Mouse (Mus musculus) left cerebral cortex, adult 9 months (tissue): ENCODE measurements around the gene Gm49711.
"Not testable (repeated sequence)": the region's sequence is repeated elsewhere in the genome, so short reads cannot be mapped to it uniquely, and the experiment has no call there.

ENCODE experiments used
- DNase-seq, 2 experiments: peaks; one replicate each; pipeline ENCODE4 v3.0.0; 2022; ENCODE audit warnings: low spot score in 2 of 2

The Gm49711 gene

DNA sequence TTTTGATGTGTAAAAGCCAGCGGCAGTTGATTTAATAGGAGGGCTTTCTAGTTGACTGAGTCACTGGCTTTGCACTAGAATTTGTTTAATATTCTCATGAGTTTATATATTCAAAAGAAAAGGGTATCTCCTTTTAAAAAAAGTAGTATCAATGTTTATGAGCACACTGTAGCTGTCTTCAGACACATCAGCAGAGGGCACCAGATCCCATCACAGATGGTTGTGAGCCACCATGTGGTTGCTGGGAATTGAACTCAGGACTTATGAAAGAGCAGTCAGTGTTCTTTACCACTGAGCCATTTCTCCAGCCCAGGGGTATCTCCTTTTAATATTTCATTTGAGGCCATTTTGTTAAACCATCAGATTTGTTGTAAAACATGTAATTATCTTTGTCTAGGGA, 4.7 kb downstream of the Gm49711 start:
- DNase-seq = no peak

DNA sequence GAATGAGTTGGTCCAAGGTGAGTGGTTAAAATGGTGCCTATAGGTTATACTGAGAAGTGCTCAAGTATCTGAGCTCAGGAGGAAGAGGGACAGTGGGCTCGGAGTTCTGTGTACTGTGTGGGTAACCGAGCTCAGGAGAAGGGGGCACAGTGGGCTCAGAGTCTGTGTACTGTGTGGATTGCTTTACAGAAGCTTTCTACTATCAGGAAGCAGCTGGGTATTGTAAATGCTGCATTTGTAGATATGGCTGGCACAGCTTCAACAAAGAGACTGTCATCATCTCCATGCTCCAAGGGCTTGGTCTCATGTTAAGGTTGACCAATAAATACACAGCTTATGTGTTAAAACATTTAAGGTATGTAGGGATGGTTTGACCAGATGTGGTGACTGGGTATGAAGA, 6.7 kb downstream of the Gm49711 start:
- DNase-seq = no peak

DNA sequence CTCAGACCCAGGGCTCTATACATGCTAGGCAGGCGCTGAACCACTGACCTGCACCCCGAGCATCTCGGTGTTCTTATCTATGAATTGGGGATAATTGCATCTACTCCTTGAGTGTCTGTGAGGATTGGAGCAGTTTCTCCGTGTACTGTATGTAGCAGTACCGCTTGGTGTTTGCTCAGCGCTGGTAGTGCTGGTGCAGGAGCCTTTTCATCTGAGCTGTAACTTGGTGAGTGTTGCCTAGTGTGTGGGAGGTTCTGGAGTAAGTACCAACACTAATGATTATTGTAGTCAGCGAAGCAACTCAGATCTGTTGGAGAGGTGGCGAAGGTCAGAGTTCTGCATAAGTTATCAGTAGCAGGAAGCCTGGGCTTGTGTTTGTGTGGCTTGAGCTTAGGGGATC, 12.2 kb downstream of the Gm49711 start:
- no peak for DNase-seq

DNA sequence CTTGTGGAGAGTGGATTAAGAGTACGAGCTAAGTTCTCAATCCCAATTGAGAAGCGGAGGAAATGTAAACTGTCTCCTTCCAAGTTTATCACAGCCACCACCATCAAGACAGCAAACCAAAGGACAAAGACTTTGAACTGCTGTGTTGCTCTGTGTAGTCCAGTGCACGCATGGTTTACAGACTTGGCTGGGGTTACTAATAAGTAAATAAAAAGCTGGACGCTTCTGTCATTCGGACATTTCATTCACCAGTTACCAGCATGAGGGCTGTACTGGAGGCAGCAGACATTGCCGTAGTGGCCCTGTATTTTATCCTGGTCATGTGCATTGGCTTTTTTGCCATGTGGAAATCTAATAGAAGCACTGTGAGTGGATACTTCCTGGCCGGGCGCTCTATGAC, 18.7 kb downstream of the Gm49711 start:
- no peak for DNase-seq

DNA sequence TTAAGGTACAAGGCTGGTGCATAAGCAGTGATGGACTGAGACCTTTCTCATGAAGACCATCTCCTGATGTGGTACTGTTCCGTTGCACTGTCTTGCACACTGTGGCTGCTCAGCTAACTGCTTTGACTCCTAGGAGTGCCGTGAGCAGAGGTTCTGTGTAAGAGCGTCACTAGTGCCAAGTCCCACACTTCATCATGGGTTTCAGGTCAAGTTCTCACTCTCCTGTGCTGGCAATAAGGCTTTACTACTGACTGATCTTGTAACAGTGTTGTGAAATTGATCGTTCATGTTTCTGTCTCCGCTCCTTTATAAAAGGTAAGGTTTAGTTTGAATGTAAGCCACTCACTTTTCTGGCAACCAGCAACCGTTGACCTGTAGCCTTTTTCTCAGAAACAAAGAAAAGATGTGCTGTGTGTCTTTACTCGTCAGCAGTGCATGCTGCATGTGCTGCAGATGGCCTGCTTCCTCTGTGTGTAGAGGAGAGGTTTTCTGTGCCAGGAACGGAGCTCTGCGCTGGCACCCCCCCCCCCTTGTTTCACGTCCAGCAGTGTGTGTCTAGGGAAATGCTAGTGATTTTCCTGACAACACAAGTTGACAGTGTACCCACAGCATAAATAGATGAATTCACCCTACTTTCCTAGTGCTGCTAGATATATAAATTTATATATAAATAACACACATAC, 25.8 kb downstream of the Gm49711 start:
- DNase-seq = no peak

DNA sequence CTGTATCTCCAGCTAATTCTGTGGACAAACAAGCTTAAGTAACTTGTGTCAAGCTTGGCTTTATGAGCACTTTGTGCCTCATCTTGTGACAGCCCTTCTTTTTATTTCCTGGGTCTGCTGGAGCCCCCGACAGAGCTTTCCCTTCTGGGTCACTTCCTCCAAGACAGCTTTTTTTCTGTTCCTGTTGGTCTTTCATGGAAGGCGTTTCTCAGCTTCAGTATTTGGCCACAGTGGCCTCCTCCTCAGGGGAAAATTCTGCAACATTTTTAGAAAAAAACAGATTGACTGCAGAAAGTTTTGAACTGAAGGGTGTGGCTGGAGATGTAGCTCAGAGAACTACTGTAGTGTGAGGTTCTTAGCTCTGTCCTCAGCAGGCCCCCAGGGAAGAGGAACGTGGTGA, 31.1 kb downstream of the Gm49711 start:
- no peak for DNase-seq

DNA sequence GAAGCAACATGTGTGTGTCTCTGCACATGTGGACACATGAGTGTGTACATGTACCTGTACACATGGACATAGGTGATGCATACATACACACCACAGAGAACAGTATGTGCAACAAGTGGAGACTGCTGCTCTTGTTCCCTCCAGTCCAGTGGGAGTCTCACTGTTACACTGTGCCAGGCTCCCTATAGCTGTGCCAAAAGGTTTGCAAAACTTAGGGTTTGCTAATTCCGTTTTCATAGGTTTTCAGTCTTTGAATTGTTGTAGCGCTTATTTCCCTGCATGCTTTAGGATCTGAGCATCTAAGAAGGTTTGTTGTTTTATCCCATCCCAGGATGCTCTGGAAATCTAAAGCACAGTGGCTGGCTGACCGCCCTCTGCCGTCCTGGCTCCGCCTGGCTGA, 33.8 kb downstream of the Gm49711 start:
- no peak for DNase-seq

DNA sequence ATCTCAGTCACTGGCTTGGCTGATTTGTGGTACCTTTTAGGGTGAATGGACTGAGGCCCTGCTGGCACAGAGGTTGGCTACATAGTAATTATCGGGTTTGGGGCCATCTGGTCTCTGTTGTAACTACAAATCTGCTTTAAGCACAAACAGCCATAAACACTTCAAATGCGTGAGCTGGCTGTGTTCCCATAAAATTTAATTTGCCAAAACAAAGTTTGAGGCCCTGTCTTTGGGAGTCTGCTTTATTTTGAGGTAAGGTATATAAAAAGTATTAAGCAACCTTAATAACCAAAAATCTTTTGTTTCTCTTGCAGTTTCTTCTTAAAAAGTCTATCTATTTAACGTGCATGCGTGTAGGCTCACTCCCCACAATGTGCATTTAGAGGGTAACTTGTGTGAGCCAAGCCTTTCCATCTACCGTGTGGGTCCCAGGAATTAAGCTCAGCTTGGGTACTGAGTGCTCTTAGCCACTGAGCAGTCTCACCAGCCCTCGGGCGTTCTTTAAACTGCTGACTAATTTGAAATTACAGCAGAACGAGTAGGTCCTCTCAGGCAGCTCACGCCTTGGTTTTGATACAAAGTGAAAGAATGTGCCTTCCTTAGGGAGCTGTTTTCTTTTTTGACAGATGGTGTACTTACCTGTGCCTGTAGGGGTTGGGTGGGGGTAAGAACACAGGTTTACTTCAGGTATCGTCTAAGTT, 40.4 kb downstream of the Gm49711 start:
- DNase-seq = no peak

DNA sequence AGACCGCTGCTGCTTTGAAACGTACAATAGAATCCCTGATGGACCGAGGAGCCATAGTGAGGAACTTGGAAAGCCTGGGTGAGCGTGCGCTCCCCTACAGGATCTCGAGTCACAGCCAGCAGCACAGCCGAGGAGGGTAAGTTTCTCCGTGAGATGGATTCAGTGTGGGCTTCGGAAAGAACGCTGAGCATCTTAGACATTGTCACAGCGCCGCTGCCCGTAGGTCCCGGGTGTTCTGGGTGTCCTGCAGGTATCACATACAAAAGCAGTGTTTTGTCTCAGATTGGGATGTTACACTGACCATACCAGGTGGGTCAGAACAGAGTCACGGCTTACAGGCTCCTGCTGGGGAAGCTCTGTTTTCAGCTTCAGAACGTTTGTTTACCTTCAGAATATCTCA, 41.5 kb downstream of the Gm49711 start:
- no peak for DNase-seq

DNA sequence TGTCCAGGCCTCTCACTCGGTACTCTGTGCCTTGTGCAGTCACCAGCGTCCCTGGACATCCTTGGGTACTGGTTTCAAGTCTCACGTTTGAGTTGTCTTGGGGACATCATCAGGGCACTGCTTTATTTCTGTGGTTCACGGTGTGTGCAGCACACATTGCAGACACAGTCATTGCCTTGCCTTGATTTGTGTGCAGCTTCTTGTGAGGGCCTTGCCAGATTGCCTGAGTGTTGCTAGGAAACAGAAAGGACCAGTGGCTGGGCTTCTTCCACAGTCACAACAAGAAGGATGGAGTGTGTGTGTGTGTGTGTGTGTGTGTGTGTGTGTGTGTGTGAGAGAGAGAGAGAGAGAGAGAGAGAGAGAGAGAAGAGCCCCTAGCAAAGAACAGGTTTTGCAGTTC, 42.0 kb downstream of the Gm49711 start:
- peak in 1 of 2 experiments; percentile 53 for DNase-seq

DNA sequence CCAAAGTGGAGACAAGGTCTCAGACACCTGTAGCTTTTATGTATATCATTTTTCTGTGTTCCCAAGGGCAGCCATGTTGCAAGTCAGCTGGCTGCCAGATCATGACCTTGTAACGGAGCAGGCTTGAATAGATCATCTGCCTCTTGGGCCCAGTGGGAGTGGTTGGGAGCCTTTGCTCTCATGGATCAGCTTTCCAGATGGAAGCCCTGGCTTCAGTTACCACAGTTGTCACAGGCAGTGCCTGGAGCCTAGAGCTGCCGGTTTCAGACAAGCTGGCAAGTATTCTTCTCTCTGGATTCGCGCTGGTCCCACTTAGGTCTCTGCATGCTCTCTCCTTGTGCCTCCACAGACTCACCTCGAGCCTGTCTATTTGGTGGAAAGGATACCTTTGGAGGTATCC, 44.0 kb downstream of the Gm49711 start:
- no peak for DNase-seq

DNA sequence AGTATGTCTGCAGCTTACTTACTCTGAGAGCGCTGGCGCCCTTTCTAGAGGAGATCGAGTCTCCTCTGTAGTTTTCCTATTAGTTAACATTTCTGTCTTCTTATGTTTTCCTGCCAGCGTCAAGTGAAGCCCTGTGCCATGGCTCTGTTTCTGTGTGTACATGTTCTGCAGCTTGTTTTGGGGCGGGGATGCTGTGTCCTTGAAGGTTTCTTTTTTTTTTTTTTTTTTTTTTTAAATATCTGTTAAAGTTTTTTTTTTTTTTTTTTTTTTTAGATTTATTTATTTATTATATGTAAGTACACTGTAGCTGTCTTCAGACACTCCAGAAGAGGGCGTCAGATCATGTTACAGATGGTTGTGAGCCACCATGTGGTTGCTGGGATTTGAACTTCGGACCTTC, 44.8 kb downstream of the Gm49711 start:
- DNase-seq = not testable (repeated sequence)

DNA sequence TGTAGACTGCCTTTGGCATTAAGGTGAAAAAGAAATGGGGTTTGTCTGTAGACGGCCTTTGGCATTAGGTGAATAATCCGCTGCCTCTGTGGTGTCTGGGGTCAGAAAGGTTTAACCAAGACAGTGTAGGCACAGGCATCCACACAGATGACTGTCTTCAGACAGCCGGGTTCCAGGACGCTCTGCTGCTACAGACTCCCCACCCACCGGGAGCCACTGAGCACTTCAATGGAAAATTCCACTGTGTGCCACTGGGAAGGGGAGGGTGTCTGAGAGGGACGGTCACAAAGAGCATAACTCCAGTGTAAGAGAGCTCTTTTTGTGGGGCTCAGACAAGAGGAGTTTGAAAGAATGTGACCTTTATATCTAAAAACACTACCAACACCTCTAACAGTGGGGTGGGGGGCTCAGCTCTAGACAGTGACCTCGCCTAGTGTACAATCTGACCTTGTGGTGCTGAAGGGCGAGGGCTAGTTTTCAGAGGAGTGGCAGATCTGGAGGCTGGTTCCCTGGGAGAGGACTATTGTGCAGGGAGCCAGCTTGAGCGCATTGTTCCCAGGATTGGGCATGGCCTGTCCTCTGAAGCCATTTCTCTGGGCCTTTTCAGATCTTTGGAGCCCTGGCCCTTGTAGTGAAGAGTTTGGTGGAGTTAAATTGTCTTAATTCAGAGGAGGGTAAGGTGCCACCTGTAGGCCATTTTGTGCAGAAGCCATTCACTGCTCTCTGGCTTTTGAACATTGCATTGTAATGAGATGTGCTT, 45.6 kb downstream of the Gm49711 start:
- no peak for DNase-seq

DNA sequence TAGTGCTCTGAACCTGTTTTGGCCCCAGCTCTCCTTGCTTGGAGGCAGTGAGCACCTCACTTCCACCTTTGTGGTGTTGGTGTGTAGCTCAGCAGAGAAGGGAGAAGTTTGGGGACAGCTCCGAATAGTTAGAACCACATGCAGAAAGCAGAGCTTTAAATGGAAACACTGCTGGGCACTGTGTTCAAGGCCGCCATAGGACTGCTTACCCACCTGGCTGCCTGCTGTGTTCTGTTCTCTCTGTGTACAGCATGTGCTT, 46.1 kb downstream of the Gm49711 start:
- no peak for DNase-seq

DNA sequence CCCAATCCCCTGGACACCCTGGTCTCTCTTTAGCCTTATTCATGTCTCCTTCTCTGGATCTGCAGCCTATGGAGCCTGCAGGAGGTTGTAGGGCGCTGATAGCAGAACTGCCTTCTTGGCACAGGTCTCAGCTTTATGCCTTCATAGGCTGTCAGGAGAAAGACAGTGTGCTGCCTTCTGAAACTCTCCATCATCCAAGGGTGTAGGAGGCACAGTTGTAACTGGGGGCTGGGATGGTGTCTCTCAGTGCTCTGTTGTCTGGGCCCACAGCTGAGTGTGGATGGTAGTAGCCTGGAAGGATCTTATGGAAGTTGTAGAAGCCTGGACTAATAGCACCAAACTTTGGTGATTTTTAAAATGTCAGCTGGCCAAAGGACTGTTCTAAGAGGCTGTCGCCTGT, 46.8 kb downstream of the Gm49711 start:
- no peak for DNase-seq

DNA sequence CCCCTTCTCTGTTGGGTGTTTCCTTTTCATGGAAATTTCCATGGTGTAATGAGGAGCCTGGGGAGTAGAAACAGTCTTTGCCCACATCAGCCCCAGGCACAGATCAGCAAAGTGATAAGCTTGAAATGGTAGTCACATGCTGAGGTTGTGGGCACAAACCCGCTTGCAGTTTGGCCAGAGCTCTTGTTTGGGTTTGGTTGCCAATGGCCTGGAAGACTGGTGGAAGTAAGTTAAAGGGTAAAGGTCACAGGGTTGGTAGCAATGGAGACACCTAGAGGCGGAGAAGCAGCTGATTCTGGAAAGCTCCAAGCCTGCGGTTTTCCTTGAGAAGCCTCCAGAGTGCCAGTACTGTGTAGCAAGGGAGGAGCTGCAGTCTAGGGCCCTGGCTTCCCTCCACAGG, 47.5 kb downstream of the Gm49711 start:
- DNase-seq = no peak

DNA sequence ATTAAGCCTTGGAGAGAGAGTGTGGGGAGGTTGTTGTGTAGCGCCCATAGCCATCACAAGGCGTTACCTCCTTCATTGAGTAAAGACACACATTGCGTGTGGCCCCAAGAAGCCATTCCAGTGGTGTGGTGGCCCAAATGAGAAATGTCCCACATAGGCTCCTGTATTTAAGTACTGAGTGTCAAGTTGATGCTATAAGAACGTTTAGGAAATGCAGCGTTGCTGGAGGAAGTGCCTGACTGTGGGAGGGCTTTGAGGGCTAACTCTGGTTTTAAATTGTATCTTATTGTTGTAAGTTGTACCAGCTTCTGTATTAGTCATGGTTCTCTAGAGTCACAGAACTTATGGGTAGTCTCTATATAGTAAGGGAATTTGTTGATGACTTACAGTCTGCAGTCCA, 49.2 kb downstream of the Gm49711 start:
- no peak for DNase-seq

DNA sequence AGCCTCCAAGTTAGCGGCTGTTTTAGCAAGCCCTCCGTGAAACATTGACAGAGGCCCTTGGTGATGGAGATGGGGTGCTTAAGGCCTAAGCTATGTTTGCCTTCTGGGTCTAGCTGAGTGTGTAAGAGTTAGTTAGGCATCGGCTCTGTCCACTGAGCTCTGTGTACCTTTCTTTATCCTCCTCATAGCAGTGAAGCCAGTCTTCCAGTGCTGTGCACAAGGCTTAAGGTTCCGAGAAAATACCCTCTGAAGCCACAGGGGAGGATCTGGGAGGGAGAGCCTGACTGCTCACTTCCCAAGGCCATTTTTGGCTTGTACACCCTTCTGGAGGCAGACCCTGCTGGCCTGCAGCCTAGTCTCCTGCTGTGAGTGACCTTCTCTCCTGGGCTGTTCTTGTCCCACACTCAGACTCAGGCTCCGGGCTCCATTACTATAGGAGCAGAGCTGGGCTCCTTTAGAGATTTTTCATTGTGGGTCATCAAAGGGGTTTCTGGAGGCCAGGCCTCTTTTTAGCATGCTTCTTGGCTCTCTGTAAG, 56.7 kb downstream of the Gm49711 start:
- no peak for DNase-seq

DNA sequence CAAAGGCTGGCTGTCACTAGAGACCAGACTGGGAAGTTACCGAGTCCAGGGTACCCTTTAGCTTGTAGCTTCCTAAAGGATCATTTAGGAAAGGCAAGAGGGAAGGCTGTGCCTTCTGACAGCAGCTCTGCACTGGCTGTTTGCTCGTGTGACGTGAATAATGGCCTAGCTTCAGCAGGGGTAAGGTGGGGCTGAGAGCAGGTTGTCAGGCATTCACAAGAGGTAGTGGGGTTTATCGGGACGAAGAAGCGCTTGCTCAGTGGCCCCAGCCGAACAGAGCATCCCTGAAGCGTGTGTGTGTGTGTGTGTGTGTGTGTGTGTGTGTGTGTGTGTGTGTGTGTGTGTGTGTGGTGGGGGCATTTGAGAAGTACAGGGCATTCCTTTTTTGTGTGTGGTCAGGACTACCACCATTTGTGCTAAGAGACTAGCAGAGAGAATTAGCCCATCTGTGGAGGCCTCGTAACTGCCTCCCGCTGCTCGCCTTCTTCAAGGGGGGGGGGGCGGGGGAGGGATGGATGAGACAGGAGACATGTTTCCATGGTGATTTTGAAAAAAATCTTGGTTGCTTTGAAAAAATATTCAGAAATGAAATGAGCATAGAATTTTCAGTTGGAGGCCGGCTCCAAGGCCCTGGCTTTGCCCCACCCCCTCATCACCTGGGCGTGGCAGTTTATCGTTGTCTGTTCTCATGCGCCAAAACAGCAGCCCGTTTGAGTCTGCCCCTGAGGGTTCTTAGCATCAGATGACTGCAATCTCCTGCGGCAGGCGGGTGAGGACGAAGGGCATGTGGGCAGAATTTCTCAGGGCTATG, 57.7 kb downstream of the Gm49711 start:
- DNase-seq = peak; percentile 46 to 71

DNA sequence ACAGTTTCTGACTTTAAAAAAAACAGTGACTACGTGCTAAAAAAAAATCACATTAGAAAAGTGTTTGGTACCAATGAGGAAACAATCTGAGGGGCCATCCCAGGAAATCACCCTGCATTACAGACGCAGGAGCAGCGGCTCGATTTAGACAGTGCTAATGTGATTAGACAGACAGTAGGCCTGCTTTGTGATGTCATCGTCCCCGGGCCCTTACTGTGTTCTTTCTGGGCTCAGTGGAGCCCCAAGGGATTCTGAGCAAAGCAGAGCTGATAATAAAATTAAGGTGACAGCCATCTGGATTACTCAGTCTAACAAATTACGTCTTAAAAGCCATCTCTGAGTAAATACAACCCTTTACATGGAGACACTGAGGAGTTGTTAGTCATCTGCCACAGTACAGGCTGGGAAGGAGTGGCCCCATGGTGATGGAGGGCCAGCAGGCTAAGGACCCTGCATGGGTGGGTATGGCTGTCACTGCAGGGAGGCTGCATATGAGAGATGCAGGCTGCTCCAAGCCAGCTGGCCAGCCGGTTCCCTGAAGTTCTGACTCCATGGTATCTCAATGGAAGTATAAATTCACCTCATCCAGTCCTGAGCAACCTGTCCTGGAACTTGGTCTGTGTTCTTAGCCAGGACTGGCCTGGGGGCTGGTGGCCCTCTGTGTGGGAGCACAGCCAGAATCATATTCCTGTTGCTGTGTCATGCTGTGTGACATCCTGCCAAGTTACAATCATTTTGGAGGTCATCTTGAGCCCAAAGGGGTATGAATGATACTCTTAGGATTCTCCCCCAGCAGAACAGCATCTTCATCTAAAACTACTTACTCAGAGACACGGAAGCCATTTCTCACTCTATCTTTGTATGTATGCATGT, 59.5 kb downstream of the Gm49711 start:
- no peak for DNase-seq

DNA sequence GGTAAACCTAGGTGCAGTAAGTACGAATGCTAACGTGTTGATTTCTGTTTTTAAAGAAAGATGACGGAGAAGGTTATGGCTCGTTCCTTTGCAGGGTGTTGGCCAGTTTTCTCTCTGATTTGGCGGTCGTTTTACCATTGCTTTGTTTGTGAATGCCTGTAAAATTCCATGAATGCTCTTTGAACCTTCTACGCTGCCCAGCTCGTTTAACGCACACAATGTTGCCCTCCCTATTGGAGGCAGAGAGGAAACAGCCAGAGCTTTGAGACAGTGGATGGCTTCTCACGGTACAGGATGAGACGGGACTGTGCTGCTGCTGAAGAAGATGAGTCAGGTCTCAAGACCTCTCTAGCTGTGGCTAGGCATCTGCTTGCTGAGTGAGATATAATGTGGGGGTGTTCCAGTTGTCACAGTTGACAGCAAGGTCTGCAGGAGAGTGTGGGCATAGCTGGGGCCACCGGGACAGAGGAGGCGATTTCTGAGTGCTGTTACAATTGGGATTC, 60.9 kb downstream of the Gm49711 start:
- DNase-seq = no peak
